Mouse (Mus musculus) mouse embryonic stem cell (cell line): ENCODE data around the gene Celf2.
"Not testable (repeated sequence)": the region's sequence is repeated elsewhere in the genome, so short reads cannot be mapped to it uniquely, and the experiment has no call there.

Experiments used
- in situ Hi-C, 2 experiments: fragments of 300-500 bp; cut with MboI; formaldehyde crosslinking; loops; 1 replicate in 1 of 2; 3 replicates in 1 of 2; pipeline ENCODE4 v1.14.3; 2019 to 2020; ENCODE audit warnings: low sequenced_read_pairs in 2 of 2, low pct_unique_long_range_greater_than_20kb in 1 of 2, mixed read lengths in 1 of 2; ENCODE audit not compliant: unreplicated experiment in 1 of 2

Celf2 gene

DNA sequence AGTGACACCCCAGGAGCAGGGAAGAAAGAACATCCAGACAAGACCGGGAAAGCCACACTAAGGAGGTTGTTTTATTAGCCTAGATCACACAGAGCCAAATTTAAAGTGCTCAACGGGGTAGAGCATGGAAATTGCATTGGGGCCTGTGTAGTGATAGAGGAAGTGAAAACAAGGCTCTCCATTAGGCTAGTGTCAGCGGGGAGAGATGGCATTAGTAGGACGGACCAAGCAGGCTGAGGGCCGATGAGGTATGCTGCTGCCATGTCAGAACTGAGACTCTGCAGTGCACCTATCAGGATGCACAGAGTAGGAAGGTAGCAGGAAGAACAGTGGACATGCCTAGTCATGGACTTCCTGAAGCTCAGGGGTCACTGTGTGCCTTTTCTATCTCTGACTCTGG, 929.3 kb downstream of the Celf2 start:
- in situ Hi-C loops = no loop called here

DNA sequence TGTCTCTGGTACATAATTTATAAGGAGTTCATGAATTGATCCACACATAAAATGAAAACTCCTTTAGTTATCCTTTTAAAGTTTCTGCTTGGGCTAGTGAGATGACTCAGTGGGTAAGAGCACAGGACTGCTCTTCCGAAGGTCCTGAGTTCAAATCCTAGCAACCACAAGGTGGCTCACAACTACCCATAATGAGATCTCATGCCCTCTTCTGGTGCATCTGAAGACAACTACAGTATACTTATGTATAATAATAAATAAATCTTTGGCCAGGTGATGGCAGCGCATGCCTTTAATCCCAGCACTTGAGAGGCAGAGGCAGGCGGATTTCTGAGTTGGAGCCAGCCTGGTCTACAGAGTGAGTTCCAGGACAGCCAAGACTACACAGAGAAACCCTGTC, 934.0 kb downstream of the Celf2 start:
- in situ Hi-C loops = not testable (repeated sequence)

DNA sequence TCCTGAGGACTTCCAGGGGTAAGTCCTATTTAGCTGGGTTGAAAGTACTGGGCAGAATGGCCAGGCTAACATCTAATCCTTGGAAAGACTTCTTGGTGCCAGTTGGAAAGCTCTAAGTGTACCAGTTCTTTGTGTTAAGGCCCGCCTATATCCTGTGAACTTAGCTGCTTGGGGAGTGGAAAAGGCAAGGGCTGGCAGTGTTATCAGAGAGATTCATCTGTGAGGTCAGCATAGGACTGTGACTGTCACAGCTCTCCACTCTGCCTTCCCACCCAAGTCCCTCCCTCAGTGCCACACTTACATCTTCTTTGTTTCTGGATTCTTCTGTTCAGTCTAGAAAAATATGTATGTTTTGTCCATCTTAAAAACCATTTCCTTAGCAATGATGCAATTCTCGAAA, 935.7 kb downstream of the Celf2 start:
- in situ Hi-C loops = no loop called here

DNA sequence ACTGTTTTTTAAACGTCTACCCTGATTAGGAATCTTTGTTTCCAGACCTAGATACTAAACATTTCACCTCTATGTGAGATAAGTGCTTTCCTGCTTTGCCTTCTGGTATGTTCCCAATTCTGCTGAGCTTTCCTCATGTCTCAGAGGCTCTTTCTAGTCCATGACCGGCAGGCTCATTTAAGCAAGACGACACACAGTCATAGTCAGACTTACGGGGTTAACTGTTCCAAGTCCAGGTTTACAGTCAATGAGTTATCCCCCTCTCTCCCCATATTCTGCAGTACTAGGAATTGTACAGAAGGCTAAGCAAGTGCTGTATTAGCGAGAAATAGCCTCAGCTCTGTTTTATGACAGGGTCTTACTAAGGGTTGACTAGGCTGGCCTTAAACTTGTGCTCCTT, 936.4 kb downstream of the Celf2 start:
- in situ Hi-C loops = no loop called here

DNA sequence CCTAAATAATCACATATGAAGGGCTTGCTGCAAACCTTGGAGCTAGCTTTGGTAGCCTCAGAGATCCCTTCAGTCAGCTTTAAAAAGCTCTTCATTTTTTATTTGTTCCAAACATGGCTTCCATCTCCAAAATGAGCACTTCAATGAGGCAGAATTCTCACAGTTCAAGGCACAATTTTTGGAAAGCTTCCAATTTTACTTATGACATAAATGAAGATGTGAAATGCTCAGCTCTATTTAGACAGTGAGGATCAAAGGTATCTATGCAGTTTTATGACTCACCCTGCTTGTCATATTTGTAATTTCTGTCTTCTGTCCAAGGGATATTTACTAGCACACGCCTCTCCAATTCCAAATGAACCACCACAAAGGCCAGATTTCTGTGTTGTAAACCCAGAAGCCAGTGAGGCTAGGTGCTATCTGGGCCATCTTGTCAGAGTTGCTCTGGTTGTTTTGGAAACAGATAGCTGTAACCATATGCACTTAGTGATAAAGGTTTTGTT, 940.3 kb downstream of the Celf2 start:
- in situ Hi-C loops = no loop called here

DNA sequence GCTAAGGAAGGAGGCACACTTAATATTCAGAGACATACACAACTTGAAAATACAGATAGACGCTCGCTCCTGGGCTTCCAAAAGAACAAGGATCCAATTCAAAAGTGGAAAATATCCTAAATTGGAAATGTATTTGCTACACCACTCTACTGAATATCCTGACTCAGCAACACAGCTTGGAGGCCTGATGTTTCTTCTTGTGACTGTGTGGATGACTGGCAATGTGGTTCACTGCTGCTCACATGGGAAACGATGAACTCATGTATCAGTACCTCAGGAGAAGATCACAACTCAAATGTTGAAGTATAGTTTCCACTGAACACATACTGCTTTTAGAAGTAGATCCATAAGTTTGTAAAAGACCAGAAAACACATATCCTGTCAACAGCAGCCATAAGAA, 944.2 kb downstream of the Celf2 start:
- in situ Hi-C loops = no loop called here

DNA sequence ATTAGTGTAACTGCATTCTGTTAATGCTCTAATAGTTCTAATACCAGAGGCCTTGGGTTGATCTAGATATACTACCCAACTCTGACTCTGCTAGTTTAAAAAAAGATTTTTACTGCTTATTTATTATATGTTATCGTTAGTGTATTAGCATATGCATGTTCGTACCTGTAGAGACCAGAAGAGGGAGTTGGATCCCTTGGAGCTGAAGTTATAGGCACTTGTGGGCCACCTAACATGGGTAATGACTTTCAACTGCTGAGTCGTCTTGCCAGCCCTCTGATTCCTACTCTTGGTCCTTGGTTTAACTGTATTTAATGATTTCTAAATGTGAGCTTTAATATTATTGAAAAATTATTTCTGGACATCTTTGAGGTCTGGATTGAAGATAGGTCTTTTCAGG, 948.0 kb downstream of the Celf2 start:
- in situ Hi-C loops = no loop called here

DNA sequence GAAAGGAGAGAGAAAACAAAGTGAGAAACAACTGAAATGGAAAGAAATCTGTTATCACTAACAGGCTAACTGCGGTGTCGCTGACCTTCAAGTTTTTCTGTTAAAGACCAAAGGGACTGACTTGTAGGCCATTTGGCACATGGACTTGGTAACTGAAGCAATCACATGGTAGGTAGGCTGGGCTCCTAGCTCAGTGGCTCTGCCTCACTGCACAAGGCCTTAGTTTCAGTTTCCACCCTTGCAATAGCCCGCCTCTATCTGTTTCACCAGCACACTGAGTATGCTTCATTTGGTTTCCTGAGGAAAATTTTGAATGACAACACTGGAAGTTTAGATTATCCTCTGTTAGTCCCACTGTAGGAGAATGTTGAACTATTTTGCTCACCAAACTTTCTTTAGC, 948.6 kb downstream of the Celf2 start:
- in situ Hi-C loops = no loop called here

DNA sequence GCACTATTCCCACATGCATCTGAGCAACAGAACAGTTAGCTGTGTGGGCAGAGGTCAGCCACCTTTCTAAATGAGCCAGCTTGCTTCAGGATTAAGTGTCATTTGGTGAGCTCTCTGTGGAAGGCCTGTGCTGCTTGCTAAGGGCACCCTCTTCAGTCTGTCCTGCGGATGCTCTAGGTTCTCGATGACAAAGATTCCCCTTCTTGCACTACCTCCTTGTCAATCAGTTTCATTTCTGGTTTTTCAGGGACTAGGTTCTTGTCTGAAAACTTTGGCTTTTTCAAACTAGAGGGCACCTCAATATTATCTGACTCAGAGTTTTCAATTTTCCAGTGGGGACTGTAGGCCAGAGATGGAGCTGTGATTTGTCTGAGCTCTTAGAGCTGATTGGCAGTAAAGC, 949.8 kb downstream of the Celf2 start:
- in situ Hi-C loops = no loop called here

DNA sequence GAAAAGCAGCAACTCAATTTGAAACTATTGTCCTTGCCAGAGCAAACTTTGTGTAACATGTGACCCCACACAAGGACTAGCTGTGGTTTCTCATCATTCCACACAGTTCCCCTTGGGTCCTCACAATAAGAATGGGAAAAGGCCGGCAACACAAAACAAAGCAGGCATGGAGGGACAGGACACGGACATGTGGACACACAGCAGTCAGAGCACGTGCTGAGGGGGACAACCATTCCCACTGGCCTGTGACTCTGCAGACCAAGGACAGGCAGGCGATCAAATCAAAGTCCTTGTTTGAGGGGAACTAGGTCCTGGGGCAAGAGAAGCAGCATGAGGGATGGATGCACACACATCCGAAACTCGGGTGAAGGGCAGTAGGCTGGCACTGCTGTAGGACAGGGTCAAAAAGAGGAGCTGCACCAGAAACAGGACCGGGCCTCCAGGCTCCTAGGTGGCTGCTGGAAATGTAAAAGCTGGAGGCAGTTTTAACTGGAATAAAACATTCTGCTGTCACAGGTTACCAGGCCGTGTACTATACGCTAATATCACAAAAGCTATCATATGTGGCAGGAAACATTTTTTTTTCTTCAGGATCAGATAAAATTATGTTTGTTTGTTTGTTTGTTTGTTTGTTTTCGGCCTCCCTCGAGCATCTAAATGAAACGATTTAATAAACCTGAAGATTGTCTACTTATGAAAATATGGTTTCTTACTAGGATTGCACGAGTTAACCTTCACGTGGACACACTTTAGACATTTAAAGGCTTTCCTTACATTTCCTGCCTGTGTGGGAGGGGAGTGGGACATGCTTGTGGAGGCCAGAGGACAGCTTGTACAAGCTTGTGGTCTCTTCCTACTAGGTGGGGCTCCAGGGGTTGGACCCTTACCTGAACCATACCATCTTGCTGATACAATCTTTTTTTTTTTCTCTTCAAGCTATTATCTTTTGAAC, 950.8 kb downstream of the Celf2 start:
- in situ Hi-C loops = no loop called here

DNA sequence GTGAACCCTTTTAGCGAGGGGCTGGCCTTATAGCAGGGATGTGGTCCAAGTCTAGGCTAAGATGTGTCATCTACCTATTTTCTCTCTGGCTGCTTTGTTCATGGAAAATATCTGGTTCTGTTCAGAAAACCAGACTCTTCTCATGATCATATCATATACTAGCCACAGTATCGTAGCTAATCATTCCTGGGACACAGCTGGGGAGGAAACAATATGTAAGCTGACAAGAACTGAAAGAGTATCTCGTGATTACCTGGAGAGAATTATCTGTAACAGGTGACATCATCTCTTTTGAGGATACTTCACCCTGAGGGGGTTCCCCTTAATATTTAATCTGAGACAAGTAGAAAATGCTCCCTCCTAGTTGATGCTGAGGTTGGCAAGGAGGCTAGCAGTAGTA, 951.6 kb downstream of the Celf2 start:
- in situ Hi-C loops = no loop called here

DNA sequence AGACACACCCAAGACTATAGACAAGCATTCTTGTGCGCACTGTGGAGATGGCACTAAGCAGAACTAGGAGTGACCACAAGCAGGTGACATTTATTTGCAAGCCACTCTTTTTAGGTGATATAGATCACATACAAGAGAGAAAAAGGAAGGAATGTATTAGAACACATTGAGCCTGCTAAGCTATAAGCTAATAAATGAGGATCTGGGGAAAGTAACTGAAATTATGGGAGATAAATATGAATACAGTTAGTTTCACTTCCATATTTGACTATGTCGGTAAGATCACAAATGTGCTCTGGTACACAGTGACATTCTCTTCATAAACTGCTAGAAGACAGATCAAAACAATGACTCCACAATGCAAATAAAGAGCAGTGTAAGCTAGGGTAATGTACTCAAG, 952.5 kb downstream of the Celf2 start:
- in situ Hi-C loops = no loop called here

DNA sequence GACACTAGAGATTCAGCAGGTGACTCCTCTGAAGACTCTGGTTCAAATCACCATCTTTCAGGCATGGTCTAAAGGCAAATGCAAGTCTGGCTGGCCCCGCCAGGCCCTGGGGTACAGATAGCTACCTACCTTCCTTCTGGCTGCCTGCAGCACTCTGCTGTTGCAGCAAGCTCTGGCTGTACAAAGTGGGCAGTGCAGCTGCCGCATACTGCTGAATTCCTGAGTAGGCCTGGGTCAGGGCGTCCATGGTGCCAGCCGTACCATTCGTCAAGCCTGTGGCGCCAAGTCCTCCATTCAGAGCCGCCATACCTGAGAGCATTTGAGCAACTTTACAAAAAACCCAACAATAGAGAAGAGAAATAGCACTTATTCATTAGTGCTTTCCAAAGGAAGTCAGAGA, 955.7 kb downstream of the Celf2 start:
- in situ Hi-C loops = no loop called here

DNA sequence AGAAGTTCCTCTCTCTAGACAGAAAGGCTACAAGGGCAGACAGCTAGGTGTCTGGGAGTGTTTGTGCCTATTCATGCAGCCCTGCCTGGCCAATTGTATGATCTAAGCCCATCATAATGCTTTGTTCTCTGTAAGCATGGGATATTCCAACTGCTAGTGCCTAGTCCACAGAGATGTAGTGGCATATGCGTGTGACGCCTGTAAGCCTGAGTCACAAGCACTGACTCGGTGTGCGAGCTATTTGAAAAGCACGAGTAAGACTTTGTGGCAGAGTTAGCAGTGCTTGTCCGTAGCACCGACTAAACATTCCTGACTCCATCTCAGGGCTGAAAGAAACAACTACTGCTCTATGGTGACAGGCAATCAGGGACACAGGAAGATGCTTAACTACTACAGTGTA, 960.1 kb downstream of the Celf2 start:
- in situ Hi-C loops = no loop called here

DNA sequence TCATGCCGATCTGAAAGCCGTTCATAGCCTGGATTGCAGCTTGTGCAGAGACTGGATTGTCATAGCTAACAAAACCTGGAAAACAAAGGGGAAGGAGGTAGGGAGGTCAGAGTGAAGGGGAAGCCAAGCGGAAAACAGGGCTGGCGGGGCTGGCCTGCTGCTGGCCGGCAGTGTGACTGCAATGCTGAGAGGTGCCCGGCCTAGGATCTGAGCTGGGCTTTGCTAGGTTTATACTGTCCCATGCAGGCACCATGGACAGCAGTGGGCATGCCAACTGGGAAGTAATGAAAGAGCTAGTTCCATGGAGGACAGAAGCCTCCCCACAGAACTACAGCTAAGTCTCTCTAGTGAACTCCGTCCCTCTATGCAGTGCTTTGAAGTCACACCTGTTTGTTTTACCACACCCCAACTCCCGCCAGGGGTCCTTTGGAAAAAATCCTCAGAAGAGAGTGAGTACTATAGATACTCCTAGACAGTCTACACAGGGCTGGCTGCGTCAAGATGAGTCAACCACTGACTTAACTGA, 962.2 kb downstream of the Celf2 start:
- in situ Hi-C loops = no loop called here

DNA sequence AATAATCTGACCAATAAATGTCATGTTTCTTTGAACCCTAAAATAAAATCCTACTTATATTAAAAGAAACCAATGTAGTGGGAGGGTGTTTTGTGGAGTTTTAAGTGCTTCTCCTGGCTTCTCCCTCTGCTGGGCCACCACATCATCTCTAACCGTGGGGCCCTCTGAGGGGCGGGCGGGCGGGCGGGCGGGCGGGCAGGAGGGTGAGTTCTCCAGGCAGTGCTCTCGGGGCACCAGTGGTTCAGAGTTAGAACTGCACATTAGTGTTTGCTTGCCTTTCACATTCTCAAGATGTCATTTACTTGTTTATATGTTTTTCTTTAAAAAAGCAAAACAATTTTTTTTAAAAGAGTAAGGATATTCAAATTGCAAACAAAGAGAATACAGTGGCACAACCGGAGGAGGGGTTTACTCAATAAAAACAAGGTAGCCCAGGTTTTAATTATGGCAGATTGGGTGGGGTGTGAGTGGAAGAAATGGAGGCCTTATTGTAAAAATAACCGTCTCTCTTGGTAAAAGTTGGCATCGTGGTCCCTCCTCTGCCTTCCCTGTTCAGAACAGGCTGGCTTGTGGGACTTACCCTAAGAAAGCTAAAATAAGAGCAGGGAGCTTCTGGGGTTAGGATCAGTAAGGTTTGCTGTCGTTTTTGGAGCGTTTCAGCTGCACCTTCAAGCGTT, 962.8 kb downstream of the Celf2 start:
- in situ Hi-C loops = no loop called here

DNA sequence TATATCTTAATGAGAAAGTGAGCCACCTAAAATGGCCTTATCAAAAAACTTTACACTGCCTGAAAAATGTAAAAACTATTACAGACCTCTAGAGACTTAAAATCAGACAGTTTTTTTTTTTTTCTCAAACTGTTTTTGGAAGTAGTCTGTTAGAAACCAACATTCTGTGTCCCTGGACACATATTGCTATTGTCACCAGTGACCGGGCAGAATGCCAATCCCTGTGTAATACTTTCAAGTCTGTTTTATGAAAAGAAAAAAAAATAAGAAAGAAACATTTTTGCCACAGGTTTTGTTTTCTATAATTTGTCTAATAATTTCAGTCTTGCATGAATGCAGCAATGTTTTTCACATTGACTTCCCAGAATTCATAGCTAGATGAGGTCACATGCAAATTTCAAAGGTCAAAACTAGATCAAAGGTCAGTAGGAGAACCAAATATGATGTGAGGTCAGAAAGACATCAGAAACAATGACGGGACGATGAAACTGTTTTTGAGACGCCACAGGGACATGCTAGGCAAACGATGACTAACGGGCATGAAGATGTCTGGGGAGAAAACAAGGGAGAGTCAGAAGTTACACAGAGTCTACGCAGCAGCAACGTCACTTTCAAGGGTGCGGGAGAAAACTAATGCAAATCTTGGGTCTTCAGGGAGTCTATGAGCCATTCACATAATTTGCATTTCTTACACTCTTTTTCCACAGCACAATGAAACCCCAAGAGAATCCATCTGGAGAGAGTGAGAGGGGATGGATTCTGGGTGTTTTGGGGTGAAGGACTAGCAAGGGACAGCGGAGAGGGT, 964.0 kb downstream of the Celf2 start:
- in situ Hi-C loops = no loop called here

DNA sequence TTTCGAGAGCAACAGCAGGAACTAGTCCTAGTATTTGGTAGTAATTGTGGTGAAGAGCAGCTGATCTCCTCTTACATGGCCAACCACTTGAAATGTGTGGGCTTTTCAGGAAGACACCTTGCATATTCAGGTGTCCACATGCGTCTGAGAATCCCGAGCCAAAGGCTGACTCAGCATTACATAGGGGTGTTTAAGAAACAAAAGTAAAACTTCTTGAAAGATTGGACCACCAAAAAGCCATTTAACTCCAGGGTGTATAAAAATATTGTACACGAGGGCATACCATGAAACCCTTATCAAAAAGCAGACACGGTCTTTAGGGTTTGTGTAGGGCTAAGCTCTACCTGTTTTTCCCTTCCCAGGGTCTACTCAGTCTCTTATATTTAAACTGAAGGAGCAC, 965.7 kb downstream of the Celf2 start:
- in situ Hi-C loops = no loop called here
